Mouse (Mus musculus) kidney, adult 11 months (tissue): ENCODE measurements around the gene Cops7a.
A peak's percentile ranks its signal among the peaks of the same experiment; 100 is the strongest.

Experiments
- DNase-seq: peaks from one replicate; pipeline ENCODE4 v3.0.0; 2022

Cops7a gene

GRCm38 (mm10) chr6:124917518-124918330 is 47.6 kb downstream of the Cops7a start:
- DNase-seq: peak; percentile 95

GRCm38 (mm10) chr6:124916695-124917517 is 48.4 kb downstream of the Cops7a start:
- DNase-seq: peak; percentile 85

- peak; percentile 85 for DNase-seq
These were observed 49.2 kb downstream of the Cops7a start for GRCm38 (mm10) chr6:124915942-124916694.

GRCm38 (mm10) chr6:124915160-124915941 is 50.0 kb downstream of the Cops7a start:
- DNase-seq: peak; percentile 71

GRCm38 (mm10) chr6:124914511-124914910 is 50.8 kb downstream of the Cops7a start:
- no peak for DNase-seq

- DNase-seq: peak; percentile 75
These were observed 51.5 kb downstream of the Cops7a start for GRCm38 (mm10) chr6:124913721-124914285.

- DNase-seq: no peak
These were observed 52.1 kb downstream of the Cops7a start for GRCm38 (mm10) chr6:124913214-124913613.

- DNase-seq: no peak
These were observed 53.7 kb downstream of the Cops7a start, which contains the start of gene Lag3 for GRCm38 (mm10) chr6:124911533-124912218. Gene Lag3 (minus strand): TSS chr6:124911705.

GRCm38 (mm10) chr6:124910032-124910431 is 55.3 kb downstream of the Cops7a start:
- no peak for DNase-seq
